Comparison of ENCODE assay signal across 2 mouse cellular contexts in genomic region chr16:94330429-94330828, GRCm38 (mm10).
TF ChIP-seq lines count a peak whose summit lies in the region.

No protein-coding gene starts in this region.

TF ChIP-seq in CH12.LX, 34 proteins besides CTCF, POLR2A, EP300 and RAD21:
- TF ChIP-seq MYC (IDR thresholded peaks at IDR 0.05; ENCODE audit: low read depth, low read length) (no peak), SIN3A (IDR thresholded peaks at IDR 0.05; ENCODE audit: low read length) (no peak), MAX (IDR thresholded peaks at IDR 0.05; ENCODE audit: low read length) (no peak), POLR2AphosphoS2 (IDR thresholded peaks at IDR 0.05; ENCODE audit: low read depth, low read length) (no peak), USF2 (conservative IDR thresholded peaks at IDR 0.05; ENCODE audit: low read depth, low read length) (no peak), CHD2 (IDR thresholded peaks at IDR 0.05; ENCODE audit: low read length) (no peak), E2F4 (IDR thresholded peaks at IDR 0.05; ENCODE audit: insufficient replicate concordance, low read depth, low read length) (no peak), IRF4 (IDR thresholded peaks at IDR 0.05; ENCODE audit: low read depth, low read length) (no peak), HCFC1 (IDR thresholded peaks at IDR 0.05; ENCODE audit: low read depth, low read length) (no peak), PAX5 (IDR thresholded peaks at IDR 0.05; ENCODE audit: low read length) (no peak), CHD1 (IDR thresholded peaks at IDR 0.05; ENCODE audit: low read depth, low read length) (no peak), ELF1 (IDR thresholded peaks at IDR 0.05; ENCODE audit: low read depth, low read length) (no peak), TBP (conservative IDR thresholded peaks at IDR 0.05; ENCODE audit: low read depth, low read length) (no peak), ZC3H11A (IDR thresholded peaks at IDR 0.05; ENCODE audit: low read depth, low read length) (no peak), RCOR1 (conservative IDR thresholded peaks at IDR 0.05; ENCODE audit: low read depth, low read length) (no peak), BHLHE40 (IDR thresholded peaks at IDR 0.05; ENCODE audit: low read depth, low read length) (no peak), GABPA (IDR thresholded peaks at IDR 0.05; ENCODE audit: insufficient replicate concordance, low read depth, low read length) (no peak), TCF12 (IDR thresholded peaks at IDR 0.05; ENCODE audit: low read depth, low read length) (no peak)

TF ChIP-seq in MEL, 35 proteins besides CTCF, POLR2A, EP300 and RAD21:
- TF ChIP-seq CHD1 (IDR thresholded peaks at IDR 0.05; ENCODE audit: low read depth, low read length), result no peak
- TF ChIP-seq HCFC1 (IDR thresholded peaks at IDR 0.05; ENCODE audit: low read depth, low read length), result 0 out of 2 replicates have a peak, but pooled peaks have one; percentile 16
- TF ChIP-seq GATA1 (IDR thresholded peaks at IDR 0.05; ENCODE audit: low read depth, low read length), result peak; percentile 72
- TF ChIP-seq JUND (IDR thresholded peaks at IDR 0.05; ENCODE audit: low read depth, low read length), result 0 out of 2 replicates have a peak, but pooled peaks have one; percentile 52
- TF ChIP-seq MYB (IDR thresholded peaks at IDR 0.05; ENCODE audit: low read depth, low read length), result peak; percentile 69; the same call in 1 of the 2 replicates
- TF ChIP-seq ZMIZ1 (IDR thresholded peaks at IDR 0.05; ENCODE audit: low read depth, low read length), result peak; percentile 67
- TF ChIP-seq SIN3A (IDR thresholded peaks at IDR 0.05; ENCODE audit: low read length), result peak; percentile 40
- TF ChIP-seq ZC3H11A (IDR thresholded peaks at IDR 0.05; ENCODE audit: low read depth, low read length), result 0 out of 2 replicates have a peak, but pooled peaks have one; percentile 9
- peak; percentile 62; the same call in 1 of the 2 replicates for TF ChIP-seq ETS1 (IDR thresholded peaks at IDR 0.05; ENCODE audit: low read depth, low read length)
- TF ChIP-seq MAZ (IDR thresholded peaks at IDR 0.05; ENCODE audit: low read depth, low read length), result no peak
- peak; percentile 86 for TF ChIP-seq TAL1 (IDR thresholded peaks at IDR 0.05; ENCODE audit: low read length)
- 0 out of 2 replicates have a peak, but pooled peaks have one; percentile 10 for TF ChIP-seq SMC3 (IDR thresholded peaks at IDR 0.05; ENCODE audit: low read depth, low read length)
- no peak for TF ChIP-seq ELF1 (IDR thresholded peaks at IDR 0.05; ENCODE audit: low read depth, low read length)
- peak; percentile 81 for TF ChIP-seq RCOR1 (IDR thresholded peaks at IDR 0.05; ENCODE audit: low read depth, low read length)
- peak; percentile 88 for TF ChIP-seq TCF12 (IDR thresholded peaks at IDR 0.05; ENCODE audit: low read depth, low read length)
- TF ChIP-seq TBP (IDR thresholded peaks at IDR 0.05; ENCODE audit: low read depth, low read length), result 0 out of 2 replicates have a peak, but pooled peaks have one; percentile 36
- peak; percentile 25; the same call in 1 of the 2 replicates for TF ChIP-seq MYC (IDR thresholded peaks at IDR 0.05; ENCODE audit: low read depth, low read length)
- 0 out of 2 replicates have a peak, but pooled peaks have one; percentile 41 for TF ChIP-seq MXI1 (IDR thresholded peaks at IDR 0.05; ENCODE audit: low read depth, low read length)
- TF ChIP-seq NELFE (IDR thresholded peaks at IDR 0.05; ENCODE audit: low read depth, low read length), result peak; percentile 42; the same call in 1 of the 2 replicates
- TF ChIP-seq MAFK (IDR thresholded peaks at IDR 0.05; ENCODE audit: borderline replicate concordance, low read depth, low read length), result no peak
- TF ChIP-seq E2F4 (IDR thresholded peaks at IDR 0.05; ENCODE audit: borderline replicate concordance, low read depth, low read length), result no peak
- no peak for TF ChIP-seq MAX (IDR thresholded peaks at IDR 0.05; ENCODE audit: low read length)
